Mouse (Mus musculus) ES-E14 (cell line): Measurements from ENCODE around the gene Zfyve1. TPM values are rescaled to one million over a fixed set of nuclear protein-coding genes. Genes with fewer than 3 reads are reported as not detected.
"Not testable (repeated sequence)": the region's sequence is repeated elsewhere in the genome, so short reads cannot be mapped to it uniquely, and the experiment has no call there.

Experiments used
- DNase-seq: peaks from one replicate; pipeline ENCODE4 v3.0.0-alpha.2; 2013; ENCODE audit warnings: low read depth, low spot score
- H3K27ac ChIP-seq: 2 replicates; pipeline ENCODE4 v1.5.1; 2012; ENCODE audit warnings: low read depth, mild to moderate bottlenecking, low read length, moderate library complexity, mixed read lengths; ENCODE audit not compliant: poor library complexity, insufficient read depth, severe bottlenecking
- H3K36me3 ChIP-seq: 2 replicates; pipeline ENCODE4 v1.6.1; 2012; ENCODE audit warnings: mild to moderate bottlenecking, low read length, moderate library complexity, mixed read lengths; ENCODE audit not compliant: control insufficient read depth, poor library complexity, insufficient read depth, severe bottlenecking
- H3K4me1 ChIP-seq, 2 experiments: fragments of 150-350 bp in 1 of 2; sonication (generic) in 1 of 2; 2 replicates each; pipeline ENCODE4 v1.6.1; 2012; ENCODE audit warnings: low read length in 2 of 2, mild to moderate bottlenecking in 1 of 2, mixed read lengths in 1 of 2; ENCODE audit not compliant: control insufficient read depth in 2 of 2, insufficient read depth in 2 of 2, poor library complexity in 1 of 2
- H3K4me3 ChIP-seq, 2 experiments: fragments of 150-350 bp in 1 of 2; sonication (generic) in 1 of 2; 2 replicates each; pipeline ENCODE4 v1.5.1; 2012; ENCODE audit warnings: low read length in 2 of 2, low read depth in 1 of 2, mild to moderate bottlenecking in 1 of 2, mixed read lengths in 1 of 2; ENCODE audit not compliant: insufficient read depth in 1 of 2, poor library complexity in 1 of 2, severe bottlenecking in 1 of 2
- H3K9ac ChIP-seq: 2 replicates; pipeline ENCODE4 v1.6.1; 2012; ENCODE audit warnings: low read depth, mild to moderate bottlenecking, low read length, mixed read lengths; ENCODE audit not compliant: poor library complexity, insufficient read depth, severe bottlenecking
- H3K9me3 ChIP-seq: fragments of 150-350 bp; sonication (generic); 2 replicates; pipeline ENCODE4 v1.6.1; 2012; ENCODE audit warnings: low read depth, mild to moderate bottlenecking, low read length; ENCODE audit not compliant: control insufficient read depth, insufficient read depth
- CHD2 ChIP-seq: IDR thresholded peaks from 2 replicates; pipeline ENCODE4 v1.6.1; 2014; ENCODE audit warnings: mild to moderate bottlenecking, low read depth, low read length, inconsistent platforms
- HCFC1 ChIP-seq: IDR thresholded peaks from 2 replicates; pipeline ENCODE4 v1.6.1; 2012; ENCODE audit warnings: low read length, inconsistent platforms, borderline replicate concordance; ENCODE audit not compliant: insufficient read depth
- MAFK ChIP-seq: IDR thresholded peaks from 2 replicates; pipeline ENCODE4 v1.6.1; 2014; ENCODE audit warnings: mild to moderate bottlenecking, low read depth, low read length, inconsistent platforms; ENCODE audit not compliant: insufficient read depth
- ZC3H11A ChIP-seq: IDR thresholded peaks from 2 replicates; pipeline ENCODE4 v1.6.1; 2012; ENCODE audit warnings: low read depth, mild to moderate bottlenecking, inconsistent platforms, low read length, borderline replicate concordance
- ZNF384 ChIP-seq: IDR thresholded peaks from 2 replicates; pipeline ENCODE4 v1.6.1; 2012; ENCODE audit warnings: low read depth, low read length, inconsistent platforms
- in situ Hi-C, 2 experiments: fragments of 600-800 bp; cut with MboI; formaldehyde crosslinking; loops; one replicate each; pipeline ENCODE4 v1.15.1; 2025; ENCODE audit warnings: low sequenced_read_pairs in 2 of 2, inconsistent platforms in 1 of 2; ENCODE audit not compliant: unreplicated experiment in 2 of 2
- total RNA-seq: library from RNA; depleted of rRNA; stranded (reverse); fragments of 300-350 nt; gene quantifications from 2 replicates; pipeline ENCODE4 v1.2.3, GENCODE M21; 2012

Zfyve1 gene
- total RNA-seq, 1 experiment = 38.2 TPM

- no peaks in the 10 kb centered on the region for H3K36me3 ChIP-seq
- no peak for DNase-seq
- no peaks in the 10 kb centered on the region for H3K9me3 ChIP-seq
- H3K4me3 ChIP-seq = no peak overlapping the region
- in situ Hi-C loops = no loop called here
- TF ChIP-seq ZNF384 = no peak
- no peak for TF ChIP-seq CHD2
- no peak for TF ChIP-seq ZC3H11A
- no peak for TF ChIP-seq MAFK
- no peak for TF ChIP-seq HCFC1
- H3K27ac ChIP-seq = no peak overlapping the region
- H3K4me1 ChIP-seq = 0 out of 4 replicates have a peak, but pooled peaks cover 0 to 2% of the 10 kb centered on the region in 2 experiments
- H3K9ac ChIP-seq = no peak overlapping the region
Observed at GRCm38 (mm10) chr12:83622031-83622755, 25.2 kb upstream of the Zfyve1 start.

- in situ Hi-C loops = not testable (repeated sequence)
Observed at GRCm38 (mm10) chr12:83620694-83621093, 23.7 kb upstream of the Zfyve1 start.

GRCm38 (mm10) chr12:83618981-83619380 lies 22.0 kb upstream of the Zfyve1 start:
- TF ChIP-seq CHD2 (no peak), HCFC1 (no peak), ZC3H11A (no peak), ZNF384 (no peak), MAFK (no peak)
- Histone ChIP-seq H3K9ac (no peak overlapping the region), H3K4me1 (0 out of 4 replicates have a peak, but pooled peaks cover 0 to 2% of the 10 kb centered on the region in 2 experiments), H3K9me3 (no peaks in the 10 kb centered on the region), H3K36me3 (no peaks in the 10 kb centered on the region), H3K27ac (no peak overlapping the region), H3K4me3 (no peak overlapping the region)
- no peak for DNase-seq
- in situ Hi-C loops = no loop called here

More at GRCm38 (mm10) chr12:83620694-83621093, 23.7 kb upstream of the Zfyve1 start:
- not testable (repeated sequence) for H3K36me3 ChIP-seq, H3K27ac ChIP-seq, H3K9me3 ChIP-seq, DNase-seq, H3K4me1 ChIP-seq
- H3K4me3 ChIP-seq = peak overlapping the region; percentile 62 to 64
- peak overlapping the region; percentile 74 for H3K9ac ChIP-seq

GRCm38 (mm10) chr12:83617261-83617660 lies 20.2 kb upstream of the Zfyve1 start:
- Histone ChIP-seq H3K4me3 (no peak overlapping the region), H3K9ac (no peak overlapping the region), H3K9me3 (no peaks in the 10 kb centered on the region), H3K36me3 (no peaks in the 10 kb centered on the region), H3K4me1 (0 out of 4 replicates have a peak, but pooled peaks cover 0 to 2% of the 10 kb centered on the region in 2 experiments), H3K27ac (no peak overlapping the region)
- DNase-seq = no peak
- in situ Hi-C loops = no loop called here
- TF ChIP-seq MAFK (no peak), HCFC1 (no peak), ZNF384 (no peak), ZC3H11A (no peak), CHD2 (no peak)

GRCm38 (mm10) chr12:83606411-83606810 lies 9.4 kb upstream of the Zfyve1 start:
- H3K4me1 ChIP-seq, H3K36me3 ChIP-seq, in situ Hi-C loops, DNase-seq, H3K9me3 ChIP-seq: not testable (repeated sequence)
- Histone ChIP-seq H3K9ac (peak overlapping the region; percentile 68; the same call in 1 of the 2 replicates), H3K4me3 (peak overlapping the region; percentile 44 to 68), H3K27ac (peak overlapping the region; percentile 10; the same call in 1 of the 2 replicates)
